Mouse (Mus musculus) right cerebral cortex, postnatal 10 days (tissue): ENCODE measurements around the gene Tekt1.
"Not testable (repeated sequence)": the region's sequence is repeated elsewhere in the genome, so short reads cannot be mapped to it uniquely, and the experiment has no call there.

Experiments used
- DNase-seq, 2 experiments: peaks; one replicate each; pipeline ENCODE4 v3.0.0; 2021; ENCODE audit warnings: low spot score in 2 of 2

Gene Tekt1

DNA sequence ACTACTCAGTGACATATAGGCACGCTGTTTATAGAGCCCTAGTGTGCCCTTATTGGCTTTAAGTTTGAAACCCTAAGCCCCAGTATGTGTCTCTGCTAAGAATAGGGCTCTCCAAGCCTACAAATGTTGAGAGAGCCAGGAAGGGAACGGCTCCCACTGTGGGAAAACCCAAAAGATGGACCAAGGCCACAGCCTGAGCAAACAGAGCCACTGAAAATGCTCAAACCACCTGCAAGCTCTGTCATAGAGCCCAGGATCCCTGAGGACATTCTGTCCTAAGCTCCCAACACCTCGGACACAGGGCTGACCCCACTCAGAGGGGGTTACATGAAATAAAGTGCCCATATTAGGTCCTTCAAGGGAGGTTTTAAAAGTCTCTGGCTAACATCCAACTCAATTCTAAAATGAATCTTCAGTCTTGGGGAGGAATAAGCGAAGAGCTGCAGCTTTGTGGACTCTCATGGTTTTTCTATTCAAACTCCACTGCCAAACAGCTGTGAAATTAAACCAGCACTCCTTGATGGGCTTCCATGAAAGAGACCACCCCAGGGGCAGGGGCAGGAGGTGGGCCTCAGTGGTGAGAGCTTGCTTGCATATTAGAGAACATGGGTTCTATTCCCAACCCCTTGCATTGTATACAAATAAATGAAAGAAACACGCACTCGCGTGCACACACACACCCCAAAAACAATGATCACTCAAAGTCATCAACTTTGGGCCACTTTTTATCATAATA lies 27.3 kb upstream of the Tekt1 start:
- DNase-seq = no peak

DNA sequence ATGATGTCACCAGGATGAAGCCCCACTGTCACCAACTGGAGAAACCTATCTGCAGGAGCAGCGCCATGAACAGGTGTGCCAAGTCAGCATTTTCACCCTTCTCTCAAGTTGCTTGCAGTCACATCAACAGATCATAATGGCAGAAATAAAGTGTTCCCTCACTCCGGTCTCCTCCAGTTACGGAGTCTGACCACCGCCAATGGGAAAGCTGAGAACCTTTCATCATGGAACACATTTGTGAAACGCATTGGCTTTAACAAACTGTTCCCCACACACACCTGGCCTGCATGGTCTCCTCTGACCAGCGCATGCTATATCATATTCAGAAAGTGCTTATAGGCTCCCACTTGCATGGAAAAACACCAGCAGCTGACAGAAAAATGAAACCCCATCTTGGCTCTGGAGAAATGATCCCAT lies 25.9 kb upstream of the Tekt1 start:
- DNase-seq = no peak

DNA sequence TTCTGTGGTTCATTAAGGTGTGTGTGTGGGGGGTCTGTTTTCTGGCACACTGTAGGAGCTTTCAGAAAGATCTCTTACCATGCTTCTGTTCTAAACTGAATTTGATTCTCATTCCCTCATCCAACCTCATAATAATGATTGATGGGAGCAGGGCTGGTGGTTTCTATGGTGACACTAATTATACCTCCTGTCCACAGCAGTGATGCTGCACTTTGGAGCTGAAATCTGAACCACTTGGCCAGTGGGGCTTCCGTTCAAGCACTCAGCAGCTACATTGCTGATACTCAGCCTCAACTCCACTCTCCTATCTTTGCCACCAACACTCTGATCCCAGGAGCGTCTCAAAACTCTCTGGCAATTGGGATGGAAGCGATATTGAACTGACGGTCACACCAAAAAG lies 17.1 kb upstream of the Tekt1 start:
- no peak for DNase-seq

DNA sequence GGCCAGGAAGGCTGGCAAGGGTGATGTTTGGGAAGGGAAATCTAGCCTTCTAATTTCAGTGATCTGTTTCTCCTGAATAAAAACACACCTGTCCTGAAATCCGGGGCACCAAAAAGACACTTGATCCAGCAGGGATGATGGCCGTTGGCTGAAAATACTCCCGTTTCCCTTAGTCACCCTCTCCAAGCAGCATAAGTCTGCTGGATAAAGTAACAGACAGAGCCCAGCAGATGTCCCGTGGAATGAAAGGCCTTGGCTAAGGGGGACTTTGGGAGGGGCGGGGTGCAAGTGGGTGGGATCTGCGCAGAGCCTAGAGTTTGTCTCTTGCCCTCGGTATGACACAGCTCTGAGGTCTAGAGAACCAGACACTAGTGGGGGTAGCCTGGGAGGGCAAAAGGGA lies 16.0 kb upstream of the Tekt1 start:
- no peak for DNase-seq

GRCm38 (mm10) chr11:72376562-72376961 lies 14.3 kb upstream of the Tekt1 start:
- DNase-seq = no peak

DNA sequence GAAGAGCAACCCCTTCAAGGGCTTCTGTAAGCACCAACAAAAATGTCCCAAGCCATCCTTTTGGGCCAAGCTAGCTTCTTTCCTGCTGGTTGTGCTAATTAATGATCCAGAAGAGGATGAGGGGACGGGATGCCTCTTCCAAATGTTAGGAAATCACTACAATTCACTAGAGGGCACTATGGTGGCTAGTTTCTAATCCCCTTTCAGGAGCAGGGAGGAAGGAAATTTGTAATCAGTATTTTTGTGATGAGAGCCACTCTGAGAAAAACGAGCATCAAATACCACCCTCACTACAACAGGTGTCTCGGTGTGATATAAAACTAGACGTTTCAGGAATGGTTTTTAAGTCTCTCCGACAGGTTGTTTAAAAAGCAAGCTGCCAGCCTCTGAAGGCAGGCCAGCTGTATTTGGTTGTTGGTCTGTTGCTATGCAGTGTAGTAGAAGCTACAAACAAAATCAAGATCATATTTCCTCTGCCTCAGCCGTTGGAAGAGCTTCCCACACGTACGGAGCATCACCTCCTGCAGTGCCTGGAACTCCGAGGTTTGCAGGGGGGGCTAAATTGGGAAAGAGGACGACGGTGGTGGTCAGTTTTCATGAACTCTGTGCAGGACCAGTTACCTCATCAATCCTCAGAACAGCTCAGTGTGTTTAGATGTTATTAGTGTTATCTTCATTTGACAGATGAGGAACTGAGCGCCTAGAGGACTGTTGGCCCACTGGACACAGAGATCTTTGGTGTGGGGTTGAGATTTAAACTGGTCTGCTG lies 7.8 kb upstream of the Tekt1 start:
- DNase-seq = no peak

- peak in 1 of 2 experiments; percentile 41 for DNase-seq
These were observed 5.9 kb upstream of the Tekt1 start for GRCm38 (mm10) chr11:72367934-72368674.

DNA sequence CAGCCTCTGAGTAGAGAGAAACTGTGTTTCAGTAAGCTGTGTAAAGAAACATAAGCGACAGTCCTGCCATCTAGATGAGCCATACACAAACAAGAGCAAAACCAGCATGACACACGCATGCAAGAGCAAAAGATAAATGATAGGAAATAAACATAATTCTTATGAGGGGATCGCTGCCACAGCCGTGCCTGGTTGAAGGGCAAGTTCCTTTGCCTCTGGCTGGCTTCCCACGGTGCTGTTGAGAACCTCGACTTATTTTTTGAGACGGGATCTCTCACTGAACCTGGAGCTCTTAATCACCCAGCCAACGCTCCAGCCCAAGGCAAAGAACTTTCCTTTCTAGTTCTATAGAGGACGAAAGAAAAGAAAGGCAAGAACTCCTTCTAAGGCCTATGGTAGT lies 3.9 kb upstream of the Tekt1 start:
- DNase-seq = no peak

DNA sequence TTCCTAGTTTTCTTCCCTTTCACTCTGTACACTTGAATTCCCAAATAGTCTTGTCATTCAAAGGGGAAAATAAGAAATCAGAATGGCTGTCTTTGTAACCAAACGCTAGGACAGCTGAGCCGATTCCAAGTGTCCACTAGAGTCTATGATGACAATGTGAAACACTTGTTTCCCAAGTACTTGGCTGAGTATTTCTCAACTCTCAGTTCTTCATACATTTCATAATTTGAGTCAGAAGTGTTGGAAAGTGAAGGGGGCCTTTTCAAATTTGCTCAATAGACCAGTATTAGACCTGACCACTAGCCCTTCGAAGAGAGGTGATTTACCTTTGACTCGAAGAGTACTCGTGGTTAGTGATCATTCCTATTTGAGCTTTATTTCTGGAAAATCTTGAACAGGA lies 2.3 kb upstream of the Tekt1 start:
- DNase-seq = no peak

DNA sequence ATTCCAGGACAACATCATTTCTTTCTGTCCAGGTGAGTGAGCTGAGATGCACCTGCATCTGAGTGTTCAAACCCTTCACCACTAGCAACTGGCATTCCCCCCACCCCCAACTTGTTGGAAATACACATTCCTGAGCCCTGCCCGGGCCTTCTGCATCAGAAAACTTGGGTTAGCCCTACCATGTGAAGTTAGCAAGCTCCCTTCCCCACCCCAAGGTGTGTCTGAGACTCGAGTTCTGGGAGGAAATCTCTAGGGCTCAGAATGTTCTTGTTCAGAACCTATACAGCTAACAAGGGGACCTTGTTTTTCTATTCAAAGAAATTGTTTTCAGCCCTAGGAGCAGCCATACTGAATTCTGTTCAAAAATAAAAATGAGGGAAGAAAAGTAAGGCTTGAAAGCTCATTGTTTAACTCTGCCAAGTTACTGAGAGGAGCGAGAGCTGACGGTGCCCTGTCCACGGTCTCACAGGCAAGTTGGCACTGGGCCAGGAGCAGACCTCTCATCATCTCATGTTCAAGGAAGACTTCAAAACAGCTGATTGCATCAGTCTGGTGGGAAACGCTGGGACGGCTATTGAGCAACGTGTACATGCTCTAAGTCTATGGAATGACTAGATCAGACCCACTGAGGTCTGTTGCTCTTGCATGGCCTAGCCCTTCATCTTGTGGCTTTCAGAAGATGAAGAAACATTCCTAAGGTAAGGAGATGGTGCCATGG lies 1.4 kb upstream of the Tekt1 start:
- DNase-seq = no peak

DNA sequence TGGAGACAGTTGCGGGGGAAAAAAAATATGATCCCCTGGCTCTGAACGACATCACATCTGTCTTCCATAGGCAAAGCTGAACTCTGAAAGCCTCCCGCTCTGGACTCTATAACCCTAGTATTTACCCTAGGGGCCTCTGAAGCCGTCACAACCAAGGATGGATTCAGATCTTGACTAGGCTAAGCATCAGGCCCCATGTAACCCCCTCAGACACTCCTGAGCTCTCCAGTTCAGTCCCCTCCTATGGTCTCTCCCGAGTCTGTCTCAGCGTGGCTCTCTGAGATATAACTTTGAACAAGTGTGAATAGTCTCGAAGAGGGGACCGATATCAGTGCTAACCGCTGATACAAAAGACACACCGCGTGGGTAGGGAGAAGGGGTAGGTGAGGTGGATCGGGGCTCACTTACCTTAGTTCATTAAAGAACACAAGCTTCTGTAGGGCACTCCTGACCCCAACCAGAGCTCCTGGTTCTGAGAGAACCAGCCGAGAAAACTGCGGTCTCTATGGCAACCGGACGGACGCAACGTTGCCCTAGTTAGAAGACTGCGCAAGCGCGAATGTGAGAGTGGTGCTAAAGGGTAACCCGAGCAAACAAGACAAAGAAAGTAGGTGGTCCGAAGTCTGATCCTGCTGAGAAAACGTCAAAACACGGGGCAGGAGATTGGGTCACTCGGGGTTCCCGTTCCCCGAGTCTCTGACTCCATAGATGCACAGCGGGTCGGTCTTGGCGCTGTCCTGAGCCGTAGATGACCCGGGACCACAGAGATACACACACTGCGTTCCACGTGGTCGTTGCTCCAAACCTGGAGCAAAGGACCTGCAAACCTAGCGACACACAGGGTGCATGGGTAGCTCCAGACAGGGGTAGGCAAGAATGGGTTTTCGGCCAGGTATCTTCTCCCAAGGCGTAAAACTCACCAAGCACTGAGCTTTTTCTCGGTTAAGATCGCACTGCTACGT lies 576 bp downstream of the Tekt1 start:
- peak; percentile 86 for DNase-seq

DNA sequence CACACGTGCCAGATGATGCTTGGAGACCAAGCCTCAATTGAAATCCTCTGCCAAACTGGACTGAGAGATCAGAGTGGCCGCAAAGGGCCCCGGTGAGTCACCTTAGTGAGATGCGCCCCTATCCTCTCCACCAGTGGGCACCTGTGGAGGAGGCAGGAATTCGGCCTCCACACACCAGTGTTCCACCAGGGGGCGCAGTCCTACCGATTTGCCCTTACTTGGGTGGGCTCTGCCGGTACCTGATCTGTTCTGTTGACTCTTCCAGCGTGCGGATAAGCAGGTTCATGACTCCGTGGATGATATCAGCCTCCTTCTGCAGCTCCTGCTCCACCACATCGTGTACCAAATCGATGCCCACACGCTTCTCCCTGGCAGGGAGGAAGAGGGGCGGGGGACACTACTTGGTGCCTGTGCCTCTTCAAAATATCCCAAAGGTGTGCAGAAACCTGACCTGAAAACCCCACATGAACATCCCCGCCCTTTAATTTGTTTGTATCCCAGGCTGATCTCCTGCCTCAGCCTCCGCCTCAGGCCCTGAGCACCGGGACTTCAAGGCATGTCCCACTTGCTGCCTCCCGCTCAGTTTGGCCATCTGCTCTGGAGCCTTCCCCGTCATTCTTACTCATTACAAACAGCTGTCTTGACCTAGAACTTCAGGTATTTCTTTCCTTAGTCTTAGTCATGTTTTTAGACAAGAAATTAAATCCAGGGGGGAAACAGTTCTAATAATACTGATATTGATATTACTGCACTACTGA lies 7.1 kb downstream of the Tekt1 start:
- DNase-seq = peak in 1 of 2 experiments; percentile 71

GRCm38 (mm10) chr11:72353186-72353585 lies 9.1 kb downstream of the Tekt1 start:
- no peak for DNase-seq

DNA sequence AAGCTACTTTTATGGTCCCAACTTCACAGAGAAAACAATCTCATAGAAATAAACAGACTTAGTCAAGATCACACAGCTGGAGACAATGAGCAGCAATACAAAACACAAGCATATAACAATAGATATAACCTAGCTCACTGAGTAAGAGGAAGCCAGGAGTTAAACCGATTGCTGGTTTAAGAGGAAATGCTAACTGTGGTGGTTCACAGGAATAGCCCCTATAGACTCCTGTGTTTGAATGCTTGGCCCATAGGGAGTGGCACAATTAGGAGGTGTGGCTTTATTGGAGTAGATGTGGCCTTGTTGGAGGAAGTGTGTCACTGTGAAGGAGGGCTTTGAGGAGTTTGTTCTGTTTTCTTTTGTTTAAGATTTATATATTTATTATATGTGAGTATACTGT lies 10.0 kb downstream of the Tekt1 start:
- no peak for DNase-seq

GRCm38 (mm10) chr11:72349652-72350051 lies 12.6 kb downstream of the Tekt1 start:
- DNase-seq = no peak

- DNase-seq = peak in 1 of 2 experiments; percentile 38
These were observed 13.2 kb downstream of the Tekt1 start for GRCm38 (mm10) chr11:72349016-72349415.

DNA sequence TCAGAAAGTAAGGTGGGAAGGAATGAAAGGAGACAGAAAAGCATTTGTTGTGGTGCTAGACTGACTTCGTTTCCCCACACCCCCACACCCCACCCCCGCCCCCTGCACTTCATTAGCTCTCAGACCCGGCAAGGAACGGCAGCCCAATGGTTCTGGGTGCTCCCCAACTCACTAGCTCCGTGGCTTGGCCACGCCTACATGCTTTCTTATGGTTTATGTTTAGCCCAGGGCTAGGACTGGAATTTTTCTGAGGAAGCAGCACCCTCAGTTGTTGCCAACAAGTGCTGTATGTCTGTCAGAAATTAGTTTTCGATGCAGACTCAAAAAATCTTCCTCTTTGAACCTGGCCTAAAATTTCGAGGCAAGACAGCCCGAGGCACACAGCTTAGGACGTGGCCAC lies 13.7 kb downstream of the Tekt1 start:
- DNase-seq = no peak

DNA sequence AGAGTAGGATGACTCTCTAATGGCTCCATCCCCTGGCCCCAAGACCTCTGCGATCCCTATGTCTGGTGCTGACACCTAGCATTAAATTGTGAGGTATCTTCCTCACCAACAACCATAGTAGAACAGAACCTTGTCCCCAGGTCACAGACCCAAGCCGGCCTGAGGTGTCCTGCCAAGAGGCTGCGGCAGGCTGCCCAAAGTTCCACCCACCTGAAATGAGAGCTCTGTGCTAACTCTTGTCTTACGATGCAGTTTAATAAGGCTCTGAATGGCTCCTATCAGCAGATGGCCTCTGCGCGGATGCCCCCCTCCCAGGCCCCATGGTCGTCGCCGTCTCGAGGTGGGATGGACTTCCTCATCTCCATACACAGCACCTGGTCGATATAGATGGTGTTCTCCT lies 17.8 kb downstream of the Tekt1 start:
- DNase-seq = no peak

DNA sequence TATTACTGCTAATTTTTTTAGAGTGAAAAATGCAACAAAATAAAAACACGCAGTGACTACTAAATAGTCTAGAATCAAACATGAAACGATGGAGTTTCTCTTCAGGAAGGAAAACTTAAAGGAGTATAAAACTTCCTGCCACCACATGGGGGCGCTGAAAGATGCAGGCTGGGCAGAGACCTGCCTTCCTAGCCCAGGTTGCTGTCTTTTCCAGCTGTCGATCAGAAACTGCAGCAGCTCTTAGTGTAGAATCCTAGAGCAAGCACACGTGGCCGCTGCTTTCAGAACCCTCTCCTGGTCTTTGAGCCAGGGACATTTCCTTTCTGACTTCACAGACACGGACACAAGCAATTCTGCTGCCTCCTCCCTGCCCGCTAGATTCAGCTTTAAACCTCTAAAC lies 18.3 kb downstream of the Tekt1 start:
- peak; percentile 50 to 71 for DNase-seq

DNA sequence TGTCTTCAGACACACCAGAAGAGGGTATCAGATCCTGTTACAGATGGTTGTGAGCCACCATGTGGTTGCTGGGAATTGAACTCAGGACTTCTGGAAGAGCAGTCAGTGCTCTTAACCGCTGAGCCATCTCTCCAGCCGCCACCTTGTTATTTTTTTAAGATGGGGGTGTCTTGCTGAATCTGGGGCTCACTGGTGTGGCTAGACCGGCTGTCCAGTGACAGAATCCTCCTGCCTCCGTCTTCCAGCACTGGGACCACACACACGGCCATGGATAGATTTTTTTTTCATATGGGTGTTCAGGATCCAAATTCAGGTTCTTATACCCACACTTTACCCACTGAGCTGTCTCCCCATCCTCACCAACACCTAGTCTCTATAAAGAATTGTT lies 19.0 kb downstream of the Tekt1 start:
- not testable (repeated sequence) for DNase-seq
